Mouse (Mus musculus): ENCODE measurements around the gene Ergic1.
A peak's percentile ranks its signal among the peaks of the same experiment; 100 is the strongest.

Gene Ergic1

GRCm38 (mm10) chr17:26574701-26575100 is 13.4 kb downstream of the Ergic1 start:
- no peak for DNase-seq (ENCODE audit: low read depth, low spot score)

- no peak for DNase-seq (ENCODE audit: low read depth, low spot score)
These were observed 14.7 kb downstream of the Ergic1 start for GRCm38 (mm10) chr17:26575786-26576690.

GRCm38 (mm10) chr17:26576833-26577232 is 15.5 kb downstream of the Ergic1 start:
- peak; percentile 90 for DNase-seq (ENCODE audit: low read depth, low spot score)

GRCm38 (mm10) chr17:26577309-26577708 is 16.0 kb downstream of the Ergic1 start:
- no peak for DNase-seq (ENCODE audit: low read depth, low spot score)

- DNase-seq (ENCODE audit: low read depth, low spot score): no peak
These were observed 16.9 kb downstream of the Ergic1 start for GRCm38 (mm10) chr17:26578162-26578561.

GRCm38 (mm10) chr17:26578771-26579170 is 17.5 kb downstream of the Ergic1 start:
- no peak for DNase-seq (ENCODE audit: low read depth, low spot score)

GRCm38 (mm10) chr17:26579396-26579795 is 18.1 kb downstream of the Ergic1 start:
- no peak for DNase-seq (ENCODE audit: low read depth, low spot score)

- no peak for DNase-seq (ENCODE audit: low read depth, low spot score)
These were observed 19.6 kb downstream of the Ergic1 start for GRCm38 (mm10) chr17:26580873-26581401.

GRCm38 (mm10) chr17:26582297-26582696 is 21.0 kb downstream of the Ergic1 start:
- DNase-seq (ENCODE audit: low read depth, low spot score): peak; percentile 71

- DNase-seq (ENCODE audit: low read depth, low spot score): no peak
These were observed 21.8 kb downstream of the Ergic1 start for GRCm38 (mm10) chr17:26583056-26583455.

GRCm38 (mm10) chr17:26583606-26584005 is 22.3 kb downstream of the Ergic1 start:
- no peak for DNase-seq (ENCODE audit: low read depth, low spot score)

- no peak for DNase-seq (ENCODE audit: low read depth, low spot score)
These were observed 22.8 kb downstream of the Ergic1 start for GRCm38 (mm10) chr17:26584063-26584462.

- DNase-seq (ENCODE audit: low read depth, low spot score): peak; percentile 88
These were observed 23.4 kb downstream of the Ergic1 start for GRCm38 (mm10) chr17:26584558-26585136.

GRCm38 (mm10) chr17:26587961-26588487 is 26.7 kb downstream of the Ergic1 start:
- DNase-seq (ENCODE audit: low read depth, low spot score): no peak

- DNase-seq (ENCODE audit: low read depth, low spot score): peak; percentile 86
These were observed 31.2 kb downstream of the Ergic1 start for GRCm38 (mm10) chr17:26592510-26592909.

GRCm38 (mm10) chr17:26593199-26593598 is 31.9 kb downstream of the Ergic1 start:
- peak; percentile 70 for DNase-seq (ENCODE audit: low read depth, low spot score)

GRCm38 (mm10) chr17:26594171-26594570 is 32.9 kb downstream of the Ergic1 start:
- DNase-seq (ENCODE audit: low read depth, low spot score): no peak

GRCm38 (mm10) chr17:26594958-26595357 is 33.7 kb downstream of the Ergic1 start:
- DNase-seq (ENCODE audit: low read depth, low spot score): no peak

GRCm38 (mm10) chr17:26595448-26596167 is 34.3 kb downstream of the Ergic1 start:
- DNase-seq (ENCODE audit: low read depth, low spot score): no peak

- DNase-seq (ENCODE audit: low read depth, low spot score): peak; percentile 96
These were observed 34.9 kb downstream of the Ergic1 start for GRCm38 (mm10) chr17:26596168-26596658.

- no peak for DNase-seq (ENCODE audit: low read depth, low spot score)
These were observed 35.7 kb downstream of the Ergic1 start for GRCm38 (mm10) chr17:26596856-26597481.
